In genomic region chr3:148662888-148663477, GRCm38 (mm10) we compare ENCODE assay signal across 28 mouse cellular contexts.
A peak's percentile ranks its signal among the peaks of the same experiment; 100 is the strongest.
DNase-seq lines count a peak whose midpoint lies in the region; ATAC-seq lines count a peak whose summit lies in the region.
"Had no signal": no experiment of that assay in that cellular context is flagged by ENCODE, and none has a peak within 500 bp of the region (broad histone marks: within the 10 kb centered on the region; RNA-seq: fewer than 3 reads in every experiment).

No protein-coding gene starts in this region.

- H3K9me3 ChIP-seq in hindbrain, embryonic 11.5 days (ENCODE audit: control insufficient read depth, low read length) = no peaks in the 10 kb centered on the region; the same call in 1 of the 2 replicates
- H3K9me3 ChIP-seq in hindbrain, embryonic 14.5 days (ENCODE audit: control insufficient read depth, low read length) = peaks cover 8% of the 10 kb centered on the region
- H3K9me3 ChIP-seq: intestine, embryonic 15.5 days; limb, embryonic 10.5 days; stomach, embryonic 15.5 days had no signal

- no peak overlapping the region for H3K4me2 ChIP-seq in hindbrain, embryonic 11.5 days (replicated peaks; ENCODE audit: low read depth, low read length)
- no peak overlapping the region for H3K4me2 ChIP-seq in hindbrain, embryonic 14.5 days (replicated peaks)
- H3K4me2 ChIP-seq: embryonic facial prominence, embryonic 12.5 days; heart, embryonic 15.5 days; intestine, embryonic 15.5 days; stomach, embryonic 15.5 days had no signal

- no peaks in the 10 kb centered on the region for H3K4me1 ChIP-seq in hindbrain, embryonic 11.5 days (replicated peaks; ENCODE audit: control insufficient read depth, insufficient read depth, low read length)
- H3K4me1 ChIP-seq in hindbrain, embryonic 14.5 days (replicated peaks; ENCODE audit: control insufficient read depth, insufficient read depth, low read length) = no peaks in the 10 kb centered on the region; the same call in 1 of the 2 replicates
- H3K4me1 ChIP-seq: heart, embryonic 15.5 days; intestine, embryonic 15.5 days; megakaryocyte, embryonic 14.5 days; stomach, embryonic 15.5 days had no signal

- no peaks in the 10 kb centered on the region for H3K36me3 ChIP-seq in hindbrain, embryonic 11.5 days (ENCODE audit: control insufficient read depth, insufficient read depth, low read length)
- no peaks in the 10 kb centered on the region for H3K36me3 ChIP-seq in hindbrain, embryonic 14.5 days (replicated peaks; ENCODE audit: control insufficient read depth, insufficient read depth)
- H3K36me3 ChIP-seq: embryonic facial prominence, embryonic 12.5 days; heart, embryonic 15.5 days; intestine, embryonic 15.5 days; limb, embryonic 10.5 days; stomach, embryonic 15.5 days had no signal

- DNase-seq in hindbrain, embryonic 11.5 days (ENCODE audit: low spot score) = peak; percentile 21
- DNase-seq in hindbrain, embryonic 14.5 days (ENCODE audit: low spot score) = no peak
- peak; percentile 47 for DNase-seq in R1 (ENCODE audit: low read depth, low spot score)
- no peak for DNase-seq in layer of hippocampus, postnatal 25 days (ENCODE audit: extremely low spot score in 1 of 2, low spot score in 1 of 2)
- no peak for DNase-seq in cerebellum, postnatal 36 days
- DNase-seq: adrenal gland, postnatal 10 days; cerebellum, postnatal 10 days; gastrocnemius, postnatal 14 days; heart, adult 2 months; heart, postnatal 4 days; kidney, adult 9 months; kidney, postnatal 36 days; lung, adult 18-20 months; lung, postnatal 14 days; right cerebral cortex, postnatal 25 days; thymus, adult 18-20 months; thymus, postnatal 4 days had no signal

- ATAC-seq in hindbrain, embryonic 11.5 days (ENCODE audit: low FRiP score) = peak; percentile 80
- no peak for ATAC-seq in hindbrain, embryonic 14.5 days (ENCODE audit: low FRiP score)
- peak; percentile 39; the same call in 1 of the 2 replicates for ATAC-seq in common myeloid progenitor, adult 5-6 weeks (replicated peaks; ENCODE audit: low read depth, poor library complexity, severe bottlenecking)
- ATAC-seq in megakaryocyte progenitor cell, adult 5-6 weeks (replicated peaks; ENCODE audit: poor library complexity) = peak; percentile 31; the same call in 1 of the 2 replicates
- no peak for ATAC-seq in granulocyte monocyte progenitor cell, adult 5-6 weeks (replicated peaks; ENCODE audit: poor library complexity, severe bottlenecking)
- ATAC-seq: intestine, embryonic 15.5 days had no signal

- WGBS in hindbrain, embryonic 11.5 days = 15% methylated on average over 6 of the region's 6 CpGs
- WGBS in hindbrain, embryonic 14.5 days = 7% methylated on average over 6 of the region's 6 CpGs

- H3K27ac ChIP-seq in hindbrain, embryonic 11.5 days (ENCODE audit: low read depth, low read length) = no peak overlapping the region
- H3K27ac ChIP-seq in hindbrain, embryonic 14.5 days = no peak overlapping the region
- H3K27ac ChIP-seq: embryonic facial prominence, embryonic 12.5 days; heart, adult 2 months; heart, embryonic 15.5 days; intestine, embryonic 15.5 days; left cerebral cortex, adult 2 months; limb, embryonic 10.5 days; stomach, embryonic 15.5 days had no signal

- no peak overlapping the region for H3K9ac ChIP-seq in hindbrain, embryonic 11.5 days (ENCODE audit: low read depth, low read length)
- no peak overlapping the region for H3K9ac ChIP-seq in hindbrain, embryonic 14.5 days
- H3K9ac ChIP-seq: embryonic facial prominence, embryonic 12.5 days; heart, embryonic 15.5 days; intestine, embryonic 15.5 days; stomach, embryonic 15.5 days had no signal

- H3K4me3 ChIP-seq in hindbrain, embryonic 11.5 days (ENCODE audit: low read depth, low read length) = no peak overlapping the region
- H3K4me3 ChIP-seq in hindbrain, embryonic 14.5 days (replicated peaks; ENCODE audit: low read length) = no peak overlapping the region
- H3K4me3 ChIP-seq: embryonic facial prominence, embryonic 12.5 days; erythroblast, embryonic 14.5 days; heart, adult 2 months; heart, embryonic 15.5 days; intestine, embryonic 15.5 days; left cerebral cortex, adult 2 months; limb, embryonic 10.5 days; megakaryocyte, embryonic 14.5 days; stomach, embryonic 15.5 days had no signal

- H3K27me3 ChIP-seq in hindbrain, embryonic 11.5 days (ENCODE audit: control insufficient read depth, insufficient read depth, low read length) = no peaks in the 10 kb centered on the region
- no peaks in the 10 kb centered on the region for H3K27me3 ChIP-seq in hindbrain, embryonic 14.5 days (ENCODE audit: control insufficient read depth, insufficient read depth, low read length)
- H3K27me3 ChIP-seq: embryonic facial prominence, embryonic 12.5 days; heart, embryonic 15.5 days; intestine, embryonic 15.5 days; megakaryocyte, embryonic 14.5 days; stomach, embryonic 15.5 days had no signal

Comparison
In these comparisons a context has a peak if more than half of its experiments do, and no peak if none do; other contexts are left out.
1. ATAC-seq: peak in hindbrain, embryonic 11.5 days (single experiment), common myeloid progenitor, adult 5-6 weeks (single experiment) and megakaryocyte progenitor cell, adult 5-6 weeks (single experiment); none in hindbrain, embryonic 14.5 days (single experiment) and granulocyte monocyte progenitor cell, adult 5-6 weeks (single experiment).
2. DNase-seq: peak in hindbrain, embryonic 11.5 days (single experiment) and R1 (single experiment); none in hindbrain, embryonic 14.5 days (single experiment), layer of hippocampus, postnatal 25 days (0 of 2) and cerebellum, postnatal 36 days (0 of 2).